Mouse (Mus musculus): ENCODE results near the gene Cbx6. TPM values are rescaled to one million over a fixed set of nuclear protein-coding genes. Genes with fewer than 3 reads are reported as not detected.

Cbx6 gene
- polyA plus RNA-seq (2014; fragmentation: Nextera tagmentation; extraction: Ambion mirVana): 15.7 and 17.4 TPM in 2 replicates

- H3K4me3 ChIP-seq (ENCODE audit: low read depth, low read length): peak within 1 kb of the TSS; percentile 87
- peaks cover 18% of the 10 kb centered on the region for H3K4me1 ChIP-seq (ENCODE audit: control insufficient read depth, insufficient read depth, low read length)
- H3K4me2 ChIP-seq: peak within 1 kb of the TSS; percentile 82
- H3K9me3 ChIP-seq (replicated peaks; ENCODE audit: control insufficient read depth, low read length): no peaks in the 10 kb centered on the region
- WGBS (ENCODE audit: insufficient replicate concordance): 2% methylated on average over 57 of the region's 58 CpGs
- H3K9ac ChIP-seq (ENCODE audit: low read depth, low read length): peak within 1 kb of the TSS; percentile 90
- peak within 1 kb of the TSS; percentile 80 for H3K27ac ChIP-seq (ENCODE audit: low read depth, low read length)
- H3K27me3 ChIP-seq (ENCODE audit: control insufficient read depth, insufficient read depth, low read length): no peaks in the 10 kb centered on the region
- ATAC-seq (replicated peaks; ENCODE audit: insufficient number of reproducible peaks, low FRiP score, low TSS enrichment): peak; percentile 83
- H3K36me3 ChIP-seq (ENCODE audit: control insufficient read depth, insufficient read depth, low read length): no peaks in the 10 kb centered on the region
These were observed at the start of gene Cbx6, which contains the start of gene Npcd for GRCm38 (mm10) chr15:79834130-79834880. Gene Cbx6, minus strand, starts transcription at chr15:79834688. Gene Npcd, minus strand, starts transcription at chr15:79834237.

- H3K27ac ChIP-seq (ENCODE audit: low read depth, low read length): peak overlapping the region; percentile 69; the same call in 1 of the 2 replicates
- peak; percentile 62 for ATAC-seq (replicated peaks; ENCODE audit: insufficient number of reproducible peaks, low FRiP score, low TSS enrichment)
- under 1% methylated on average over 30 of the region's 30 CpGs for WGBS (ENCODE audit: insufficient replicate concordance)
- H3K9ac ChIP-seq (ENCODE audit: low read depth, low read length): peak overlapping the region; percentile 71
- peak overlapping the region; percentile 62 for H3K4me2 ChIP-seq
- H3K4me1 ChIP-seq (ENCODE audit: control insufficient read depth, insufficient read depth, low read length): peaks cover 4% of the 10 kb centered on the region
- no peaks in the 10 kb centered on the region for H3K27me3 ChIP-seq (ENCODE audit: control insufficient read depth, insufficient read depth, low read length)
- peak overlapping the region; percentile 49 for H3K4me3 ChIP-seq (ENCODE audit: low read depth, low read length)
- H3K9me3 ChIP-seq (replicated peaks; ENCODE audit: control insufficient read depth, low read length): no peaks in the 10 kb centered on the region
- H3K36me3 ChIP-seq (ENCODE audit: control insufficient read depth, insufficient read depth, low read length): no peaks in the 10 kb centered on the region
These were observed 48.9 kb upstream of the Cbx6 start for GRCm38 (mm10) chr15:79883352-79883822.

GRCm38 (mm10) chr15:79882623-79883267 lies 48.3 kb upstream of the Cbx6 start:
- H3K27ac ChIP-seq (ENCODE audit: low read depth, low read length): no peak overlapping the region

GRCm38 (mm10) chr15:79880477-79880876 lies 46.0 kb upstream of the Cbx6 start:
- no peak for ATAC-seq (replicated peaks; ENCODE audit: insufficient number of reproducible peaks, low FRiP score, low TSS enrichment)
- no peak overlapping the region for H3K4me3 ChIP-seq (ENCODE audit: low read depth, low read length)
- no peak overlapping the region for H3K27ac ChIP-seq (ENCODE audit: low read depth, low read length)
- H3K27me3 ChIP-seq (ENCODE audit: control insufficient read depth, insufficient read depth, low read length): no peaks in the 10 kb centered on the region
- no peak overlapping the region for H3K4me2 ChIP-seq
- peaks cover 4% of the 10 kb centered on the region for H3K4me1 ChIP-seq (ENCODE audit: control insufficient read depth, insufficient read depth, low read length)
- no peaks in the 10 kb centered on the region for H3K36me3 ChIP-seq (ENCODE audit: control insufficient read depth, insufficient read depth, low read length)
- no peak overlapping the region for H3K9ac ChIP-seq (ENCODE audit: low read depth, low read length)
- 81% methylated on average over 3 of the region's 3 CpGs for WGBS (ENCODE audit: insufficient replicate concordance)
- H3K9me3 ChIP-seq (replicated peaks; ENCODE audit: control insufficient read depth, low read length): no peaks in the 10 kb centered on the region

More at GRCm38 (mm10) chr15:79882623-79883267, 48.3 kb upstream of the Cbx6 start:
- Histone ChIP-seq H3K27me3 (ENCODE audit: control insufficient read depth, insufficient read depth, low read length) (no peaks in the 10 kb centered on the region), H3K4me1 (ENCODE audit: control insufficient read depth, insufficient read depth, low read length) (peaks cover 4% of the 10 kb centered on the region), H3K4me3 (ENCODE audit: low read depth, low read length) (peak overlapping the region; percentile 49), H3K36me3 (ENCODE audit: control insufficient read depth, insufficient read depth, low read length) (no peaks in the 10 kb centered on the region), H3K9ac (ENCODE audit: low read depth, low read length) (peak overlapping the region; percentile 71; the same call in 1 of the 2 replicates), H3K9me3 (replicated peaks; ENCODE audit: control insufficient read depth, low read length) (no peaks in the 10 kb centered on the region), H3K4me2 (peak overlapping the region; percentile 62)
- WGBS (ENCODE audit: insufficient replicate concordance): 29% methylated on average over 19 of the region's 19 CpGs
- ATAC-seq (replicated peaks; ENCODE audit: insufficient number of reproducible peaks, low FRiP score, low TSS enrichment): no peak

GRCm38 (mm10) chr15:79879319-79879718 lies 44.8 kb upstream of the Cbx6 start:
- Histone ChIP-seq H3K27me3 (ENCODE audit: control insufficient read depth, insufficient read depth, low read length) (no peaks in the 10 kb centered on the region), H3K36me3 (ENCODE audit: control insufficient read depth, insufficient read depth, low read length) (no peaks in the 10 kb centered on the region), H3K9me3 (replicated peaks; ENCODE audit: control insufficient read depth, low read length) (no peaks in the 10 kb centered on the region), H3K4me1 (ENCODE audit: control insufficient read depth, insufficient read depth, low read length) (peaks cover 4% of the 10 kb centered on the region), H3K27ac (ENCODE audit: low read depth, low read length) (peak overlapping the region; percentile 86), H3K9ac (ENCODE audit: low read depth, low read length) (no peak overlapping the region), H3K4me3 (ENCODE audit: low read depth, low read length) (no peak overlapping the region), H3K4me2 (peak overlapping the region; percentile 37; the same call in 1 of the 2 replicates)
- WGBS (ENCODE audit: insufficient replicate concordance): 24% methylated on average over 13 of the region's 13 CpGs
- peak; percentile 67; the same call in 1 of the 2 replicates for ATAC-seq (replicated peaks; ENCODE audit: insufficient number of reproducible peaks, low FRiP score, low TSS enrichment)

- H3K36me3 ChIP-seq (ENCODE audit: control insufficient read depth, insufficient read depth, low read length): no peaks in the 10 kb centered on the region
- H3K27me3 ChIP-seq (ENCODE audit: control insufficient read depth, insufficient read depth, low read length): no peaks in the 10 kb centered on the region
- H3K9ac ChIP-seq (ENCODE audit: low read depth, low read length): no peak overlapping the region
- H3K4me2 ChIP-seq: peak overlapping the region; percentile 37; the same call in 1 of the 2 replicates
- no peak for ATAC-seq (replicated peaks; ENCODE audit: insufficient number of reproducible peaks, low FRiP score, low TSS enrichment)
- 60% methylated on average over 6 of the region's 6 CpGs for WGBS (ENCODE audit: insufficient replicate concordance)
- H3K9me3 ChIP-seq (replicated peaks; ENCODE audit: control insufficient read depth, low read length): no peaks in the 10 kb centered on the region
- peaks cover 4% of the 10 kb centered on the region for H3K4me1 ChIP-seq (ENCODE audit: control insufficient read depth, insufficient read depth, low read length)
- H3K27ac ChIP-seq (ENCODE audit: low read depth, low read length): peak overlapping the region; percentile 86
- no peak overlapping the region for H3K4me3 ChIP-seq (ENCODE audit: low read depth, low read length)
These were observed 44.2 kb upstream of the Cbx6 start for GRCm38 (mm10) chr15:79878725-79879136.

- Histone ChIP-seq H3K27me3 (ENCODE audit: control insufficient read depth, insufficient read depth, low read length) (no peaks in the 10 kb centered on the region), H3K36me3 (ENCODE audit: control insufficient read depth, insufficient read depth, low read length) (no peaks in the 10 kb centered on the region), H3K4me1 (ENCODE audit: control insufficient read depth, insufficient read depth, low read length) (peaks cover 4% of the 10 kb centered on the region), H3K9ac (ENCODE audit: low read depth, low read length) (no peak overlapping the region), H3K27ac (ENCODE audit: low read depth, low read length) (no peak overlapping the region), H3K9me3 (replicated peaks; ENCODE audit: control insufficient read depth, low read length) (no peaks in the 10 kb centered on the region), H3K4me2 (no peak overlapping the region), H3K4me3 (ENCODE audit: low read depth, low read length) (no peak overlapping the region)
- no peak for ATAC-seq (replicated peaks; ENCODE audit: insufficient number of reproducible peaks, low FRiP score, low TSS enrichment)
- WGBS (ENCODE audit: insufficient replicate concordance): 88% methylated on average over 18 of the region's 18 CpGs
These were observed 40.9 kb upstream of the Cbx6 start for GRCm38 (mm10) chr15:79875261-79875995.

GRCm38 (mm10) chr15:79873995-79874394 lies 39.5 kb upstream of the Cbx6 start:
- 40% methylated on average over 2 of the region's 2 CpGs for WGBS (ENCODE audit: insufficient replicate concordance)
- Histone ChIP-seq H3K4me1 (ENCODE audit: control insufficient read depth, insufficient read depth, low read length) (peaks cover 2% of the 10 kb centered on the region), H3K27me3 (ENCODE audit: control insufficient read depth, insufficient read depth, low read length) (no peaks in the 10 kb centered on the region), H3K36me3 (ENCODE audit: control insufficient read depth, insufficient read depth, low read length) (no peaks in the 10 kb centered on the region), H3K4me3 (ENCODE audit: low read depth, low read length) (no peak overlapping the region), H3K4me2 (no peak overlapping the region), H3K9ac (ENCODE audit: low read depth, low read length) (no peak overlapping the region), H3K27ac (ENCODE audit: low read depth, low read length) (no peak overlapping the region), H3K9me3 (replicated peaks; ENCODE audit: control insufficient read depth, low read length) (peaks cover 2% of the 10 kb centered on the region; the same call in 1 of the 2 replicates)
- no peak for ATAC-seq (replicated peaks; ENCODE audit: insufficient number of reproducible peaks, low FRiP score, low TSS enrichment)
